Mouse (Mus musculus) mammary gland, adult 2 months (tissue): ENCODE data around the gene Gfra1. TPM values are rescaled to one million over a fixed set of nuclear protein-coding genes. Genes with fewer than 3 reads are reported as not detected.

Experiments used
- polyA plus RNA-seq: library from polyadenylated mRNA; depleted of rRNA; stranded (reverse); fragments of >200 nt; gene quantifications from 2 replicates; pipeline ENCODE4 v1.2.3, GENCODE M21; 2012; ENCODE audit warnings: low replicate concordance; rRNA removed

Gfra1 gene
- polyA plus RNA-seq: 1.9 and 2.1 TPM in 2 replicates

GRCm38 (mm10) chr19:58455496-58456061 lies at the start of gene Gfra1:
Gene Gfra1 (minus strand): TSS chr19:58455909.

Other genes starting within 250 kb of the Gfra1 start
- not detected in 2 replicates for gene Ccdc172, start 56.1 kb upstream of the Gfra1 start, polyA plus RNA-seq
- 0.45 TPM in 1 of 2 replicates, not detected in the other for gene Pnlip, start 196.6 kb upstream of the Gfra1 start, polyA plus RNA-seq